Mouse (Mus musculus): ENCODE results near the gene 1700010B08Rik. TPM values are rescaled to one million over a fixed set of nuclear protein-coding genes. Genes with fewer than 3 reads are reported as not detected.

The 1700010B08Rik gene
- total RNA-seq, 1 experiment from 2014 or later, result not detected

DNA sequence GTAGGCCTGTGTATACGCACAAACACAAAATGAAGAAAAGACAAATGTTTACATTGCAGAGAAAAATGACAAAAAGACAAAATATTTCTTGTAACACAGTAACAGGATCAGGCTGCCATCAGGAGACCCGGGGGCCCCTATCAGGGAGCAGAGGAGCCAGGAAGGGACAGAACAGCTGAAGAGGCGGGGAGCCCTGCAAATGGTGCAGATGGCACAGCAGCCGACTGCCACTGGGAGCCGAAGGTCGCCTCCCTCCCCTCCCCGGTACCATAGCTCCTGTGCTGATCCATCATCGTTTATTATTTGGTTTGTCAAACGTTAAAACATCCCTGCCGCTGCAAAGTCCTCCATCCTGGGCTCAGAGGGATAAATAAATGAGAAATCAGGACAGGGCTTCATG lies 6.6 kb upstream of the 1700010B08Rik start:
- ATAC-seq (replicated peaks in 1 of 2; ENCODE audit: insufficient read depth in 1 of 2, low FRiP score in 2 of 2, low TSS enrichment in 1 of 2, low read depth in 1 of 2, poor library complexity in 2 of 2, severe bottlenecking in 2 of 2), result no peak

DNA sequence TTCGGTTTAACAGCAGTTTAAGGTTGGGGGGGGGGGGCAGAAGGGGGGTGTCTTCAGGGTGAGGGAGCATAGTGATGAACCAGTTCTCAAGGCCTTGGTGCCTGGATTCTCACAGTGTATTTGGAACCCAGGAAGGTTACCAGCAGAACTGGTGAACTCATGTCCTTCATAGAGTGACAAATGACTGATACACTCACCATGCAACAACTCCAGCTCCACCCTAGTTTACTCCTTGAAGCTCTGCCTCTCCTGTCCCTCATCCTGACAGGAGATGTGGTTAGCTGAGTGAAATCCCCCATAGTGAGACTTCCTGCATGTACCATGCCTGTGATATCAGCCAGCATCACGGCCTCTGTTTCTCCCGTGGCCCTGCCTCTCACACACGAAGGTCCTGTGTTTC lies 6.0 kb upstream of the 1700010B08Rik start:
- ATAC-seq (replicated peaks in 1 of 2; ENCODE audit: insufficient read depth in 1 of 2, low FRiP score in 2 of 2, low TSS enrichment in 1 of 2, low read depth in 1 of 2, poor library complexity in 2 of 2, severe bottlenecking in 2 of 2), result no peak

DNA sequence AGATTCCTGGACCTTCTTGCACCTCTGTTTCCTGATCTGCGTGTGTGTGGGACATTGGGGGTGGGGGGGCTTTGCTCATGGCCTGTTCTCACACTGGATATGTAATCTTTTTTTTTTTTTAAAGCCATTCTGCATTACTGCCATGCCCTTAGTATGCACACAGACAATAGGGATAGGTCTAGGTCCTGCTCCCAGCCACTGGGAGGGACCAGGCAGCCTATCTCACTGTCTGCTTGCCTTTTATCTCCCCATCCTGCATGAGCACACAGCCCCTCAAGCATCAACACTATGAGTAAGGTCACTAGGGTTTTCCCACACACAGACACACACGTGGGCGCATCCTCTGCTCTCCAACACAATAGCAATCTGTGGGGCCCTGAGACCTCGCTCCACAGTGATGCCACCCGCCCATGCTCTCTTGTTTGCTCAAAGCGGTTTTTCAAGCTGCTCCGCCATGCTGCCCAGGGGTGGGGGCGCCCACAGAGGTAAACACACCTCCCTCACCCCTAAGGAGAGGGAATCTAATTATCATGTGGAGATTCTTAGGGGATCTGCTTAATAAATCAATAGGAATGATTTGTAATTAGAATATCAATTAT lies 4.5 kb upstream of the 1700010B08Rik start:
- ATAC-seq (replicated peaks in 1 of 2; ENCODE audit: insufficient read depth in 1 of 2, low FRiP score in 2 of 2, low TSS enrichment in 1 of 2, low read depth in 1 of 2, poor library complexity in 2 of 2, severe bottlenecking in 2 of 2), result no peak

DNA sequence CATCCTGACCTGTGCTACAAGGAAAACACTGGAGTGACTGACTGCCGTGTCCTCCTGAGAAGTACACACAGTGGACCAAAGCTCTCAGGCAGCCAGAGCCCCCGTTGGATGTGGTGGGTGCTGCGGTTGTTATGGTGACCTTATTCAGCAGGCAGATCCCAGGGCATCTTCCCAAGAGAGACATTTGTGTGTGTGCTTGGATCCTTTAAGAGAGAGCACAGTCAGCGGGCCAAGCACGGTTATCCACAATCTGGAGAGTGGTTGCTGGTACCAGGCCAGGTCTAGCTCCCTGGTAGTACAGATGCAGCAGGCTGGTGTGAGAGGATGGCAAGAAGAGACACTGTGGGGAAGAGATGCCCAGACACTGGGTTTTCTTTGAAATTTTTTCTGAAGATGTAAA lies 2.2 kb upstream of the 1700010B08Rik start:
- no peak for ATAC-seq (replicated peaks in 1 of 2; ENCODE audit: insufficient read depth in 1 of 2, low FRiP score in 2 of 2, low TSS enrichment in 1 of 2, low read depth in 1 of 2, poor library complexity in 2 of 2, severe bottlenecking in 2 of 2)

DNA sequence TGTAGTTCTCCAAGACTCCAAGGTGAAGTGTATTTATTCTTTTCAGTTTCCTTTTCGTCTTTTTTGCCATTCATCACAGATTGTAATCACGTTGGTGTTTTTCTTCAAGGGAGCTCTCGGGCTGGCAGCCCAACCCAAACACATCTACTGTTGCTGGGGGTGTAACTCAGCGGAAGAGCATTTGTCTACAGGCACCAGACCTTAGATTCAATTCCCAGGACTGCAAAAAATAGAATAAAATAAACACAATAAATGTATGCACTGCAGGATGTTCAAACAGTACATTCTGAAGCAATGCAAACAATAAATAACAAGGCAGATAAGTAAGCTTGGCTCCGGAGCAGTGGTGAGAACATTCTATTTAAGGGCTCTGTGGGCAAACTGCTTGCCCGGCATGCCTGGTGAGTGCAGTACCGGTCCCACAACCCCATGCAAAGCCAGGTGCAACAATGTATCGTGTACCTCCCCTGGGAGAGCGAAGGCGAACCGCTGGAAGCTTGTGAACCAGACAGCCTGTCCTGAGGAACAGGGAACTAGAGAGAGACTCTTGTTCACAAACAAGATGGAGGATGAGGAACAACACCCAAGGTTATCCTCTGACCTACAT lies 3.1 kb downstream of the 1700010B08Rik start:
- no peak for ATAC-seq (replicated peaks in 1 of 2; ENCODE audit: insufficient read depth in 1 of 2, low FRiP score in 2 of 2, low TSS enrichment in 1 of 2, low read depth in 1 of 2, poor library complexity in 2 of 2, severe bottlenecking in 2 of 2)

DNA sequence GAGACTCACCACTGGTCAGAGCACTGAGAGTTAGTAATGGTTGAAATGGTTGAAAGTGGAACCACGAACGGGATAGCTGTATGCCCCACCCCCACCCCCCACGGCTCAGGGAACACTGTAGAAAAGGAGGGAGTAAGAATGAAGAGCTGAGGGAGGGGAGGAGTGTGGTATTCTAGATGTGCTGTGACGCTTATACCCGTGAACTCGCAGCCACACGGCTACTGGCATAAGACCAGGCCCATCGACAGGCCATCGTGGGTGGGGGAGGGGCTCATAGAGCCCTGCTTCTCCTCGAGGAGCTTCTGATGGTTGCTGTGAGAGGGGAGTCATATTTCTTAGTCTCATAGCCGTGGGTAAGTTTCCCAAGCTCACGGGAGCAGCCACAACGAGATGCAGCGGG lies 5.2 kb downstream of the 1700010B08Rik start:
- no peak for ATAC-seq (replicated peaks in 1 of 2; ENCODE audit: insufficient read depth in 1 of 2, low FRiP score in 2 of 2, low TSS enrichment in 1 of 2, low read depth in 1 of 2, poor library complexity in 2 of 2, severe bottlenecking in 2 of 2)

DNA sequence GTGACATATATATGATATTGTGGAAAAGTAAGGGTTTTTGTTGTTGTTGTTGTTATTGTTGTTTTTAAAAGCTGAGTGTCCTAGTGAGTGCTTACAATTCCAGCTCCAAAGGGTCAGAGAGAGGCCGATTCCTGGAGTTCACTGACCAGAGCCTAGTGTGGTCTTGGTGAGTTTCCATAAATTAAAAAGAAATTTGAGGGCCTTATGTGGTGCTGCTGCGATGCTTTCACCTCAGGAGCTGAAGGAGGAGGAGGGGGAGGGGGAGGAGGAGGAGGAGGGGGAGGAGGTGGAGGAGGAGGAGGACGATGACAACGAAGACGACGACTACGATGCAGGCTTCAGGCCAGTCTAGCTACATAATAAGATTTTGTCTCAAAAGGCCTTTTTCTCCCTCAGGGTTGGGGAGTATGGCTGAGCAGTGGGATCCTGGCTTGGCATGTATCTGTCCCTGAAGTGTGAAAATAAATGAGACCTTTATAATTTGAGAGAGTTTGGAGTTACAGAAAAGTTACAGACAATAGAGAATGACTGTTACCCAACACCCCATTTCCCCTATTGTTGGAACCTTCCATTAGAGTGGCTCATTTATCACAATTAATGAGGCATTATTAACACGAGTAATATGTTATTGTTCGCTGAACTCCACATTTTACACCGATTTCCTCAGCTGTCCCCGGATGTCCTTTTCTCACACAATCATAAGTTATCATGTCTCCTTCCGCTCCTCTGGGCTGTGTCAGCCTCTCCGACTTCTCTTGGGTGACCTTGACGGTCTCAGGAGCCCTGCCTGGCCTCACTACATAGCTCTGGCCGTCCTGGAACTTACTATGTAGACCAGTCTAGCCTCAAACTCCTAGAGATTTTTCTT lies 6.0 kb downstream of the 1700010B08Rik start:
- no peak for ATAC-seq (replicated peaks in 1 of 2; ENCODE audit: insufficient read depth in 1 of 2, low FRiP score in 2 of 2, low TSS enrichment in 1 of 2, low read depth in 1 of 2, poor library complexity in 2 of 2, severe bottlenecking in 2 of 2)

DNA sequence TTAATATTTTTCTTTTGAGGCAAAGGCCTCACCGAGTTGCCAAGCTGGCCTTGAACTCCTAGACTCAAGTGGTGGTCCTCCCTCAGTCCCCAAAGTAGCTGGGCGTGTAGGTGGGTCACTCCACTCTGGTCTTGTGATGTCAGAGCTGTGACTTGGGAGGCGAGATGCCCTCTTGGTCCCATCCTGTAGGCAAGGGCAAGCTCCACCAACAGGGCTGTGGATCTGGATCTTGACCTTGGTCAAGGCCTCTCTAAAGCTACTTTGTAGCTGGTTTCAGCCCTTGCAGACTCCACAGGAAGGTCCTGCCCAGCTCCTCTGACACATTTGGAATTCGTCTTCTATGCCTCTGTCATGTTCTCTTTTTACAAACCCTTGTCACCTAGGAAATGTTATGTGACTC lies 6.6 kb downstream of the 1700010B08Rik start:
- ATAC-seq (replicated peaks in 1 of 2; ENCODE audit: insufficient read depth in 1 of 2, low FRiP score in 2 of 2, low TSS enrichment in 1 of 2, low read depth in 1 of 2, poor library complexity in 2 of 2, severe bottlenecking in 2 of 2), result no peak; a peak in 1 of 4 replicates

DNA sequence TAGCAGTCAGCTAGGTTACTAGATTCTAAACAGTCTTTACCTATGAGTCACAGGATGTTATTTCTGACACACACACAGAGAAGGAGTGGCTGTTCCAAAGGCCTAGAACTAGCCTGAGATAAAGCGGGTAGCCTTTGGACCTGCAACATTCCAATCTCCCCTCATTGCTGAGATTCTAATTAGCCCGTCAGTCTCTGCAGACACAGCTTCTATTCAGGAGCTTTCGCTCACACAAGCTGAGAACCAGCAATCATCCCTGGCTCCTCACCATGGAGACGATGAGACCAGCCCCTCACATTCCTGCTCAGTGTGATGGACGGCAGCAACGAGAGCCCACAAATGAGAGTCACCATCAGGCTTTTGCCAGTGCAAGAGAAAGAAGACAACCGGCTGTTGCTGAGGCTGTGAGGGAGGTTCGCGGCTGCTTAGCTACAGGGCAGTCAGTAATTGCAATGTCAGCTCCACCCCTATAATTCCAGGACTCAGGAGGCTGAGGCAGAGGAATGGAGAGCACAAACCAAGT lies 11.3 kb downstream of the 1700010B08Rik start:
- ATAC-seq (replicated peaks in 1 of 2; ENCODE audit: insufficient read depth in 1 of 2, low FRiP score in 2 of 2, low TSS enrichment in 1 of 2, low read depth in 1 of 2, poor library complexity in 2 of 2, severe bottlenecking in 2 of 2), result no peak

DNA sequence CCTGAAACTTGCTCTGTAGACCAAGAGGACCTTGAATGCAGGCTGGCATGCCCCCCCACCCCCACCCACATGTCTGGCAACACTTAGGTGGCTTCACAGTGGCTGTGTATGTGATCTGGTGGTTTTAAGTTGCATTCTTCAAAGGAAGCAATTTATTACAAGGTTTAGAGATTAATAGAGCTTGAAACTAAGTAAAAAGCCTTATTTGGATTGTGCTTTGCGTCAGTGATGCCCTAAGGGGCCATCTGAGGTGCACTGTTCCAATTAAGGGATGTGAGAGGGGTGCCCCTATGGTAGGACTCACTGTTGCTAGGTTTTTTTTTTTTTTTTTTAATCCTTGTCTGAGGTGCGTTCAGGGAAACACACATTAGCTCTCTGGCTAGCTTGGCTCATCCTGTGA lies 15.2 kb downstream of the 1700010B08Rik start:
- no peak for ATAC-seq (replicated peaks in 1 of 2; ENCODE audit: insufficient read depth in 1 of 2, low FRiP score in 2 of 2, low TSS enrichment in 1 of 2, low read depth in 1 of 2, poor library complexity in 2 of 2, severe bottlenecking in 2 of 2)

DNA sequence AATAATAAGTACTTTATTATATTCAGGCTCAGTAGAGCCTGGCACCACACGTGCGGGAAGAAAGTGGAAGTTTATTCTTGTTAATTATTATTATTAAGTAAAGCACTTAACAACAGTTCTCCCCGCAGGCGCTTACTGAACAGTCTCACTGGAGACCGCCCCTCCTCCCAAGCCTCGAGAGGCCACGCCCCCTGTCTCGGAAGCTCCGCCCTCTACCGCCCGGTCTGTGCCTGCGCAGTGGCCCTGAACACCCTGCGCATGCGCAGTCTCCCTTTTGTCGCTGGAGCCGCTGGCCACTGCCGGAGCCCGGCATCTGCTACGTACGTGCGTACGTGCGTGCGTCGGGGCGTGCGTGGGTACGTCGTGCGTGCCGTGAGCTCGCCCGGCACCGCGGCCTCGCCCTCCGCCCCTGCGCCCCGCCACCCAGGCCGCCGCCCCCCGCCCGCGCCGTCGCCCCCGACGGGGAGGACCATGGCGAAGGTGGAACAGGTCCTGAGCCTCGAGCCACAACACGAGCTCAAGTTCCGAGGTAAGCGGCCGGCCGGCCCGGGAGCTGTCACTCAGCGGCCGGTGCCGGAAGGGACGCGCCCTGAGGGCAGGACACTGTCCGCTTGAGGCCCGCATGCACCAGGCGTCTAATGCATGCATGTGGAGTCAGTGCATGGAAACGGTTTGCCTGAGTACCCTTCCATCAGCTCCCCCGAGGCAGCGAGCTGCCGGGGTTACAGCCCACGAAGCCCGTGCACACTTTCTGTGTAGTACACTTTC lies 18.2 kb downstream of the 1700010B08Rik start, which contains the start of gene Vapb:
Vapb (plus strand) TSS at position 290 of the 768 bp plus-strand sequence.
- ATAC-seq (replicated peaks in 1 of 2; ENCODE audit: insufficient read depth in 1 of 2, low FRiP score in 2 of 2, low TSS enrichment in 1 of 2, low read depth in 1 of 2, poor library complexity in 2 of 2, severe bottlenecking in 2 of 2), result peak; percentile 97

DNA sequence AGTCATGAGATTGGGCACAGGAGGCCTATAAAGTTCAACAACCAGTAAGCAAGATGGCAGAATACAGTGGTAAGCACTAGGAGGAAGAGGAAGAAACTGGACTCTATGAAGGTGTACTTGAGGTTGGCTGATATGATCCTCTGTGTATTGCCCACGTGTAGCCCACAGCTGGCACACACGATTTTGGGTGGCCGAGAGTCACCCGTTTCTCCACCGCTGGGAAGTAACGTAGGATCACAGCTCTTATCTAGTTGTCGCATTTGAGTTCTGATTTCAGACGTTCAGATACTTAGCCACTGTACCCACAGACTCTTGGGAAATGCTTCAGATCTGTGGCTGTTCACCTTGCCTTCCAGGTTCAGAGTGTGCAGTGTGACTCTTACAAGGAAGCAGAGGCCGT lies 19.0 kb downstream of the 1700010B08Rik start:
- ATAC-seq (replicated peaks in 1 of 2; ENCODE audit: insufficient read depth in 1 of 2, low FRiP score in 2 of 2, low TSS enrichment in 1 of 2, low read depth in 1 of 2, poor library complexity in 2 of 2, severe bottlenecking in 2 of 2), result peak in 1 of 2 experiments; percentile 9; a peak in 1 of 4 replicates

DNA sequence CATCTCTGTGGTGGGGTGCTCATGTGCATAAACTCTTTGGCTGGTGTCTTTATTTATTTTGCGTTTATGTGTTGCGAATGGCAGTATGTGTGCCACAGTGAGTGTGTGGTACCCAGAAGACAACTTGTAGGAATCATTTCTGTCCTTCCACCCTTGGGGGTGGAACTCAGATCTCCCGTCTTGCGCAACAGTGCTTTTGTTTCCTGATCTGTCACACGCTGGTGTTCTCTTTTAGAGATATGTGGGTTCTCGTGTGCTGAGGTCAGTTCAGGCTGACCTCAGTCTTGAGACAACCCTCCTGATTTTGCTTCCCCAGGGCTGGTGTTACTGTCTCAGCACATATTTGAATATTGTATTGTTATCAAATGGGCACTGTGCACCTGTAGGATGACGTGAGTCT lies 19.9 kb downstream of the 1700010B08Rik start:
- no peak for ATAC-seq (replicated peaks in 1 of 2; ENCODE audit: insufficient read depth in 1 of 2, low FRiP score in 2 of 2, low TSS enrichment in 1 of 2, low read depth in 1 of 2, poor library complexity in 2 of 2, severe bottlenecking in 2 of 2)

DNA sequence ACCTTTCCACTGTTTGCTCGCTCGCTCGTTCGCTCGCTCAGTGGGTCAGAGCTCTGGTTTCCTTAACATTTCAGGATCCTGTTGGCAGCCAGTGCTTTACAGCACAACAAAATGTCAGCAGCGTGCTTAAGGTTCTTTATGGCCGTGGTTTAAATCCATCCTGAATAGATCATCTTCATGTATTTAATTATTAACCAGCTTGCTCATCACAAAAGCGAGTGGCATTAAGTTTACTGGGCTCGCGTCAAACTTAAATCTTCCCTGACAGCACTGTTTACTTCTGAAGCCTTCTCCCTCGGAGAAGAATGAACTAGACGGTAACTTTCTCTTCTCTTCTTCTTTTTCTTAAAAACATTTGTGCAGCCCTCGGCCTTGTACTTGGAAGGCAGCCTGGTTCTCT lies 22.9 kb downstream of the 1700010B08Rik start:
- ATAC-seq (replicated peaks in 1 of 2; ENCODE audit: insufficient read depth in 1 of 2, low FRiP score in 2 of 2, low TSS enrichment in 1 of 2, low read depth in 1 of 2, poor library complexity in 2 of 2, severe bottlenecking in 2 of 2), result no peak

DNA sequence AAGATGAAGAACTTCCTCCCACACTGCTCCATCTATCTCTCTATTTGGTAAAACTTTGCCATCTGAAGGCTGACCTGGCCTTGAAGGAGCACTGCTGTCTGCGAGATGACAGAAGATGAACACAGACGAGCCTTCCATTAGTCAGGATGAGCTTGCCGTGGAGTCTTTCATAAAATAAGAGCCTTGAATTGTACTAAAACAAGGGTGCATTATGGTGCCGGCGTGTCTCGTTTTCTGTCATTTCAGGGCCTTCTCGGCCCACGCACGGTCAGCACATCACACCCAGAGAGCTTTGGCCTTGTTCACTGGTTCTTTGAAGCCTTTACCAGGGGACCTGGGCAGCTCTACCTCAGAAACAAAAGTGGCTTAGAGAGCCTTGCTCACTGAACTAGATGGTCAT lies 23.5 kb downstream of the 1700010B08Rik start:
- no peak for ATAC-seq (replicated peaks in 1 of 2; ENCODE audit: insufficient read depth in 1 of 2, low FRiP score in 2 of 2, low TSS enrichment in 1 of 2, low read depth in 1 of 2, poor library complexity in 2 of 2, severe bottlenecking in 2 of 2)

DNA sequence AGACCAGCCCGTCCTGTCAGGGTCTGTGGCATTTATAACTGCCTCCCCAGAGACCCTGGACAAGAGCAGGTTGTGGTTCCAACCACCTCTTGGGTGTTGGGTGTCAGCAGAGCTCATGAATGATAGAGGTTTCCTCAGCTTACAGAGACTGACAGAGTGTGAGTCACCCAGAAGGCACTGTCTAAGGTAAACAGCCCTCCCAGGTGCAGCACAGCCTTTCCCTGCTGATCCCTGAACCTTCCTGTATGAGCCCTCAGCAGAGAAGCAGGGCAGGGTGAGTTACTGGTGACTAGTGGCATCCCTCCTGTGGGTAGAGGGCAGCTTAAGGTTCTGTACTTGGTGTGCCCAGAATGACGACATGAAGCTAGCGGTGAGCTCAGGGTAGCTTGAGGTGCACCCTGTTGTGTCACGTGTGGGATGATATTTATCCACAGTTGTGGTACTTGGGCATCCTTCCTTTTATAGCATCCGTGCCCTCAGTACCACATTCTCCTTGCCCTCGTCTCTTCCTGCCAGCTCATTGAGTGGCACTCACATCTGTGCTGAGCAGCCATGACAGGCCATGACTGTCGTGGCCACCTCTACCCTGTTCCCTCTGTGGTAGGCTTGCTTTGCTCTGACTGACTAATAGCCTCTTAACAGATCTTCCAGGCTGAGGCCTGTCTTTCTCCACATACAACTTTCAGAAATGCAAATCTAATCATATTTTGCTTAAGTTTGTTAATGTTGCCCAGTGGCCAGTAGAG lies 25.0 kb downstream of the 1700010B08Rik start:
- no peak for ATAC-seq (replicated peaks in 1 of 2; ENCODE audit: insufficient read depth in 1 of 2, low FRiP score in 2 of 2, low TSS enrichment in 1 of 2, low read depth in 1 of 2, poor library complexity in 2 of 2, severe bottlenecking in 2 of 2)
